Mouse (Mus musculus): ENCODE data around the gene Gpc6.

DNA sequence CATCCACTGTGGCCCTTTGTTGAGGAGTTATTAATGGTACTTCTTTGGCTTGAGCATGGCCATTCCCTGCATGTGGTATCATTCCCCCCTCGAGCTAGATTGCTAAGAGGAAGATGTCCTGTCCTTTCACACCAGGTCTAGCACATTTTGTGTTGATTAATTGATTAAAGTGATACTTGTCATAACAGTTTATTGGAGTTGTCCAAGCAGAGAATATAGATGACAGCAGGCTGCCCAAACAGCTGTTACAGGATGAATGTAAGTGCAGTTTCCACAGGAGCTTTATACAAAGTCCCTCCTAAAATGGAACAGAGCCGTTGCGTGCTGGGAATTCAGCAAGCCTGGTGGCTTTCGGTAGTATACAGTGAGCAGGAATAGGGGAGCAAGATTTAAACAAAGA lies 574.2 kb downstream of the Gpc6 start:
- TF ChIP-seq CTCF (IDR thresholded peaks at IDR 0.05; ENCODE audit: low read depth) (no peak), EP300 (optimal IDR thresholded peaks at IDR 0.05) (no peak)

All from stomach, postnatal 0 days (tissue).